Mouse (Mus musculus): ENCODE data around the gene Vwa2. TPM values are rescaled to one million over a fixed set of nuclear protein-coding genes. Genes with fewer than 3 reads are reported as not detected.

Gene Vwa2
- polyA plus RNA-seq, 1 experiment from 2014 or later = 0.25 TPM

DNA sequence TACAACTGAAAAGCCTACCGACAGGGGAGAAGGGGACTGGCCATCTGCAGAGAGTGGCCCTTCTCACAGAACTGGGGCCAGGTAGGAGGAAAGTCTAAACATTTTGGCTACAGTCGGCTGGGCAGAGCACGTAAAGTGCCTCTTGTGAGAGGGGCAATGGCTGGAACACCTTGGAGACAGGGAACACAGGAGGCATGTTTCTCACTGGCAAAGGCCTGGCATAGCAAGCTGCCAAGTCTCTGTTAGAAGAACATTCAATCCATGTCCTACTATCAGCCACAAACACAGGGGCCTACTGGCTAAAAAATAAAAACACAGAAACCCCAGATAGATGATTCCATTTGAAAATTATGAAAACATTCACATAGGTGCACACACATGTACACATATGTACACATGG, 72.7 kb downstream of the Vwa2 start:
- ATAC-seq (replicated peaks; ENCODE audit: extremely low read depth, insufficient read depth, low FRiP score) = no peak
- no peak overlapping the region for H3K4me3 ChIP-seq (ENCODE audit: low read length)
- H3K9ac ChIP-seq (ENCODE audit: low read length) = no peak overlapping the region
- no peaks in the 10 kb centered on the region for H3K36me3 ChIP-seq (ENCODE audit: control insufficient read depth, insufficient read depth)
- H3K27ac ChIP-seq (ENCODE audit: low read length) = no peak overlapping the region
- no peak overlapping the region for H3K4me2 ChIP-seq (ENCODE audit: low read depth, low read length)
- H3K27me3 ChIP-seq (ENCODE audit: control insufficient read depth, insufficient read depth, low read length) = no peaks in the 10 kb centered on the region
- 87% methylated on average over 3 of the region's 3 CpGs for WGBS
- no peaks in the 10 kb centered on the region for H3K9me3 ChIP-seq (replicated peaks; ENCODE audit: control insufficient read depth, low read length)
- H3K4me1 ChIP-seq (ENCODE audit: control insufficient read depth, insufficient read depth, low read length) = no peaks in the 10 kb centered on the region

DNA sequence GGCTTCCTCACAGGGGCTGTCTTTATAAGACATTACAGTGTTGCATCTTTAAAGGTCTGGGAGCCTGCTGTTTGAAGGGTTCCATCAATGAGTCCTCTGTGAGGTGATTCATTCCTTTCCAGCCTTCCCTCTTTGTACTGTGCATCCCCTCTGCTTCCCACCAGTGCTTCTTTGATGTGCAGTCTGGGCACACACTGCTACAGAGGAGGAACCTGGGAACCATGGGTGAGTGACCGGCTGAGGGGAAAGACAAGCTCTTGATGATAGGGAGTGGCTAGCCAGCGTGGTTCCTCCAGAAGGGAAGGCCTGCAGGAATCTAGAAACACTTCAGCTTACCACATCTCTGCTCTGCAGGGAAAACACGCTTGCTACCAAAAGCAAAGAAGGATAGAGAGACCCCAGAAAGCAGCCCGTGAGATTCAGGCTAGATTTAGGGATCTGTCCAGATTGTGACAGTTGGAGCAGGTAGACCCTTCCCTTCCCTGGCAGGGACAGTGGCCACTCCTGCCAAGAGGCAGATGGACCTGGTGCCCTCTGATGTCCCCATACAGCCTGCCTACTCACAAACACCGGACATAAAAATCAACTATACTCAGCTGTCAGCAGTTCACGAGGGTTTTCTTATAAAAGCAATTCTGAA, 74.0 kb downstream of the Vwa2 start:
- Histone ChIP-seq H3K9ac (ENCODE audit: low read length) (no peak overlapping the region), H3K4me3 (ENCODE audit: low read length) (no peak overlapping the region), H3K27ac (ENCODE audit: low read length) (no peak overlapping the region), H3K9me3 (replicated peaks; ENCODE audit: control insufficient read depth, low read length) (no peaks in the 10 kb centered on the region), H3K4me1 (ENCODE audit: control insufficient read depth, insufficient read depth, low read length) (no peaks in the 10 kb centered on the region), H3K36me3 (ENCODE audit: control insufficient read depth, insufficient read depth) (no peaks in the 10 kb centered on the region), H3K4me2 (ENCODE audit: low read depth, low read length) (no peak overlapping the region), H3K27me3 (ENCODE audit: control insufficient read depth, insufficient read depth, low read length) (no peaks in the 10 kb centered on the region)
- WGBS = 62% methylated on average over 6 of the region's 6 CpGs
- no peak for ATAC-seq (replicated peaks; ENCODE audit: extremely low read depth, insufficient read depth, low FRiP score)

DNA sequence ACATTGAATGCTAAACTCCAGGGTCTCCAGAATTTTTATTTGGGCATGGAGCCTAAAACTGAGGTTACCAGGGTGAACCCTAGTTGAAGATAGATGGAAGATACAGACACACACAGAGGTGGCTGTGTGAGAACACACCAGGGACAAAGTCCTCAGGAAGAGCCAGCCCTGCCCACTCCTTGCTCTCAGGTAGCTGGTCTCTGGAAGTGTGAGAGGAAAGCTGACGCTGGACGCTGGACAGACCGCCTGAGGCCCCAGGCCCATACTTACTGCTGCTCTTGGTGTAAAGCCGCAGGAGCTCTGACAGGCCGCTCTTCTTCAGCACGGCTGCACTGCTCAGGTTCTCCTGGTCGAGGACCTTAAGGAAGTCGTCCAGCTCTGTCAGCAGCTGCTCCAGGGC, 75.8 kb downstream of the Vwa2 start:
- WGBS = 54% methylated on average over 8 of the region's 8 CpGs

DNA sequence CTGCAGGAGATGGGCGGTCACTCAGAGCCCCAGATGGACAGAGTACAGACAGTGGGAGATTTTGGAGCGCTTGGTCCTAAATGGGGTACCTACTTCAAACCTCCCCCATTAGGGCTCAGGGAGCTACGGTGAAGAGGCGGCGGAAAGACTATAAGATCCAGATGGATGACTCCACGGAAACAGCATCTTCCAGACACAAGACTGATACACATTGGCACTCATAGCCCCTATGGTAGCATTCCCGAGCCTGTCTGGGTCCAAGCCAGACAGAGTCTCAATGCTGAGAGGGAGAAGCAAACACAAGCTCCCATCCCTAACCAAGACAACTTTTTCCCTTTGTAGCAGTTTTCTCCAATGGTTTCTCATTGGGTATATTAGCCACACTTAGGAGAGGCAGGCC, 76.8 kb downstream of the Vwa2 start:
- Histone ChIP-seq H3K9me3 (replicated peaks; ENCODE audit: control insufficient read depth, low read length) (no peaks in the 10 kb centered on the region), H3K9ac (ENCODE audit: low read length) (no peak overlapping the region), H3K27ac (ENCODE audit: low read length) (no peak overlapping the region), H3K4me1 (ENCODE audit: control insufficient read depth, insufficient read depth, low read length) (no peaks in the 10 kb centered on the region), H3K4me3 (ENCODE audit: low read length) (no peak overlapping the region), H3K4me2 (ENCODE audit: low read depth, low read length) (no peak overlapping the region), H3K27me3 (ENCODE audit: control insufficient read depth, insufficient read depth, low read length) (no peaks in the 10 kb centered on the region), H3K36me3 (ENCODE audit: control insufficient read depth, insufficient read depth) (no peaks in the 10 kb centered on the region)
- WGBS = 85% methylated on average over 7 of the region's 7 CpGs
- no peak for ATAC-seq (replicated peaks; ENCODE audit: extremely low read depth, insufficient read depth, low FRiP score)

More for the DNA sequence above, 75.8 kb downstream of the Vwa2 start:
- ATAC-seq (replicated peaks; ENCODE audit: extremely low read depth, insufficient read depth, low FRiP score) = no peak
- Histone ChIP-seq H3K27ac (ENCODE audit: low read length) (no peak overlapping the region), H3K36me3 (ENCODE audit: control insufficient read depth, insufficient read depth) (no peaks in the 10 kb centered on the region), H3K4me1 (ENCODE audit: control insufficient read depth, insufficient read depth, low read length) (no peaks in the 10 kb centered on the region), H3K4me2 (ENCODE audit: low read depth, low read length) (no peak overlapping the region), H3K4me3 (ENCODE audit: low read length) (no peak overlapping the region), H3K9me3 (replicated peaks; ENCODE audit: control insufficient read depth, low read length) (no peaks in the 10 kb centered on the region), H3K27me3 (ENCODE audit: control insufficient read depth, insufficient read depth, low read length) (no peaks in the 10 kb centered on the region), H3K9ac (ENCODE audit: low read length) (no peak overlapping the region)

DNA sequence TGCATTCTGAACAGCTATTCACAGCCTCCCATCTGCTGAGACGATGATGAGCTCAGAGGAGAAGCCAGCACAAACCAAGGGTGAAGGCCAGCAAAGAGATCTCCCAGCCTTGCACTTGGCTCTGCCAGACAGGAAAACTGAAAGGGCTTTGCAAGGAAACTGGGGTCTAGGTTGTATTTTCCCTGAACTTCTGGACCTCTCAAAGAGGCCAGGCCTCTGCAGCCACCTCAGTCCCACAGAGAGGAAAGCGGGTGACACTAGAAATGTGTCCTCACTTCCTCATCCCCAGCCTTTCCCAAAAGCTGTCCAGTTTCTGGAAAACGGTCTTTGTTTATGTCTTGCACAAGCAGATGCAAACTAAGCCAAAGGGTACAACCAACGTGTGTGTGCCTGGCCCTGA, 79.8 kb downstream of the Vwa2 start:
- Histone ChIP-seq H3K4me2 (ENCODE audit: low read depth, low read length) (no peak overlapping the region), H3K9ac (ENCODE audit: low read length) (no peak overlapping the region), H3K9me3 (replicated peaks; ENCODE audit: control insufficient read depth, low read length) (no peaks in the 10 kb centered on the region), H3K4me3 (ENCODE audit: low read length) (no peak overlapping the region), H3K36me3 (ENCODE audit: control insufficient read depth, insufficient read depth) (no peaks in the 10 kb centered on the region), H3K4me1 (ENCODE audit: control insufficient read depth, insufficient read depth, low read length) (peaks cover under 1% of the 10 kb centered on the region; the same call in 1 of the 2 replicates), H3K27me3 (ENCODE audit: control insufficient read depth, insufficient read depth, low read length) (no peaks in the 10 kb centered on the region), H3K27ac (ENCODE audit: low read length) (no peak overlapping the region)
- no peak for ATAC-seq (replicated peaks; ENCODE audit: extremely low read depth, insufficient read depth, low FRiP score)
- WGBS = 67% methylated on average over 4 of the region's 4 CpGs

DNA sequence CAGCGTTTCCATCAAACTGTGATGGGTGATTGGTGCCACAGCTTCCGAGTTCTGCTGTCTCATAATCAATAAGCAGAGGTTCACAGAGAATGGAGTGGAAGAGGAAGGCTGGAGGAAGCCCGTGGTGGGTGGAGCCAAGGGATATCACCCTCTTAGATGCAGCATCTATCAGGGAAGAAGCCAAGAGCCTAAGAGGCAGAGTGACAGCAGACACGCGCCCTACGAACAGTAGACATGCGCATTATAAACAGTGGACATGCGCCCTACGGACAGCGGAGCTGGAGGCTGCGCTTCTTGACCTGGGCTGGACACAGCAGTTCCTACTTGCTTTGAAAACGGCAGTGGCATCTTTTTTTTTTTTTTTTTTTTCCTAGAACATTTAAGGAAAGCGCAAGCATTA, 80.8 kb downstream of the Vwa2 start:
- no peak overlapping the region for H3K27ac ChIP-seq (ENCODE audit: low read length)
- WGBS = 84% methylated on average over 13 of the region's 13 CpGs
- ATAC-seq (replicated peaks; ENCODE audit: extremely low read depth, insufficient read depth, low FRiP score) = no peak

DNA sequence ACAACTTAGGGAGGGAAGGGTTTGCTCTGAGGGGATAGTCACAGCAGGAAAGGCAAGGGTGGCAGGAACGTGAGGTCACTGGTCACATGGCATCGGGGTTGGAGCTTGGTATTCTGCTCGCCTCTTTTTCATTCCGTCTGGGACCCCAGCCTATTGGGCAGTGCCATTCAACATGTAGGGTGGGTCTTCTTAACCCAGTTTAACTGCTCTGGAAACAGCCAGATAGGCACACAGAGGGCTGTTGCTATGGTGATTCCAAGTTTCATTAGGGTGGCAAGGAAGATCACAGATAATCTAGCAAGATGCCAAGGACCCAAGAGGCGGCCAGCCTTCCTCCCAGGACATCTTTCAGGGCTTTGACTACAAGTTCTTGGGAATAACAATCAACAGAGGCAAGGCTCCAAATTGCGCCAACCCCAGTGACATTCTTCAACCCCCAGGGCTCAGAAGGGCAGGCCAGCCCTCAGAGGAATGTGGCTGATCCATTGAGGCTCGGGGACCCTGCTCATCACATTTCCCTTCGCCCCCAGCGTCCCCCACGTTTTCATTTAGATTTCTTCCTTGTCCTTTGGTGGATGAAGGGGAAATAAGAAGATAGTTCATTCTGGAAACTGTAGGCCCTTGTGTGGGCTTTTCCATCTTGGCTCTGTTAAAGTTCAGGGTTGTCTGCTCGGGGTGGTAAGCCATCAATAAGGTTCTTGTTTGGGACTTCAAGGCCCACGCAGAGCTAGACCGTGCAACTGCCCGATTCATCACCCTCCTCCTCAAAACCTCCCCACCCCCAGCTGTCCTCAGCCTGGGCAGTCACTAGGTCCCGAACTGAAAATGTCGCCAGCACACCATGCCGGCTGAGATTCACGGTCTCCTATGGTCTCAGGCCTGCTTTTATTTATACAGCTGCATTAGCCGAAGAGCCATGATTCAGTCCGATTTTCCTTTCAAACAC, 81.8 kb downstream of the Vwa2 start:
- no peak for ATAC-seq (replicated peaks; ENCODE audit: extremely low read depth, insufficient read depth, low FRiP score)

More for the DNA sequence above, 80.8 kb downstream of the Vwa2 start:
- Histone ChIP-seq H3K4me2 (ENCODE audit: low read depth, low read length) (no peak overlapping the region), H3K27me3 (ENCODE audit: control insufficient read depth, insufficient read depth, low read length) (no peaks in the 10 kb centered on the region), H3K9ac (ENCODE audit: low read length) (no peak overlapping the region), H3K4me1 (ENCODE audit: control insufficient read depth, insufficient read depth, low read length) (peaks cover 5% of the 10 kb centered on the region; the same call in 1 of the 2 replicates), H3K4me3 (ENCODE audit: low read length) (no peak overlapping the region), H3K9me3 (replicated peaks; ENCODE audit: control insufficient read depth, low read length) (no peaks in the 10 kb centered on the region), H3K36me3 (ENCODE audit: control insufficient read depth, insufficient read depth) (no peaks in the 10 kb centered on the region)

DNA sequence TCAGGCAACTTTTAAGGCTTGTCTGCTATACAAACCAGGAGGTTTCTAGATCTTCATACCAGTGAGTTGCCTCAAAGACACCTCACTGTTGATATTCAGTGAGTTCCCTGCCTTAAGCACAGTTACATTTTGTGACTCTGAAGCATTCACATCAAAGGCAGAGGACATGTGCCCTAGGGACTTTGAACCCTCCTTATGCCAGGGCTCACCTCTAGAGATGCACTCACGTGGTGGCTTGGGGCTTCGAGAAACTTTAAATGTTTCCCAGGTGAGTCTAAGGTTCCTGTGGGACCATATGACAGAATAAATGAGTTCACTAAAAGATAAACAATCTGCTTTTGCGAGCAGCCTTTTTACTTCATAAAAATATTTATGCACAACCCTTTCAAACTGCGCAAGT, 84.0 kb downstream of the Vwa2 start:
- Histone ChIP-seq H3K27me3 (ENCODE audit: control insufficient read depth, insufficient read depth, low read length) (no peaks in the 10 kb centered on the region), H3K4me1 (ENCODE audit: control insufficient read depth, insufficient read depth, low read length) (peaks cover 5% of the 10 kb centered on the region; the same call in 1 of the 2 replicates), H3K9me3 (replicated peaks; ENCODE audit: control insufficient read depth, low read length) (no peaks in the 10 kb centered on the region), H3K27ac (ENCODE audit: low read length) (no peak overlapping the region), H3K4me2 (ENCODE audit: low read depth, low read length) (no peak overlapping the region), H3K36me3 (ENCODE audit: control insufficient read depth, insufficient read depth) (no peaks in the 10 kb centered on the region), H3K4me3 (ENCODE audit: low read length) (no peak overlapping the region), H3K9ac (ENCODE audit: low read length) (no peak overlapping the region)
- no peak for ATAC-seq (replicated peaks; ENCODE audit: extremely low read depth, insufficient read depth, low FRiP score)
- WGBS = 81% methylated on average over 4 of the region's 4 CpGs

More for the DNA sequence above, 81.8 kb downstream of the Vwa2 start:
- Histone ChIP-seq H3K9me3 (replicated peaks; ENCODE audit: control insufficient read depth, low read length) (no peaks in the 10 kb centered on the region), H3K27ac (ENCODE audit: low read length) (no peak overlapping the region), H3K36me3 (ENCODE audit: control insufficient read depth, insufficient read depth) (no peaks in the 10 kb centered on the region), H3K9ac (ENCODE audit: low read length) (no peak overlapping the region), H3K4me3 (ENCODE audit: low read length) (no peak overlapping the region), H3K4me2 (ENCODE audit: low read depth, low read length) (no peak overlapping the region), H3K27me3 (ENCODE audit: control insufficient read depth, insufficient read depth, low read length) (no peaks in the 10 kb centered on the region), H3K4me1 (ENCODE audit: control insufficient read depth, insufficient read depth, low read length) (peaks cover 5% of the 10 kb centered on the region; the same call in 1 of the 2 replicates)
- 81% methylated on average over 20 of the region's 20 CpGs for WGBS

DNA sequence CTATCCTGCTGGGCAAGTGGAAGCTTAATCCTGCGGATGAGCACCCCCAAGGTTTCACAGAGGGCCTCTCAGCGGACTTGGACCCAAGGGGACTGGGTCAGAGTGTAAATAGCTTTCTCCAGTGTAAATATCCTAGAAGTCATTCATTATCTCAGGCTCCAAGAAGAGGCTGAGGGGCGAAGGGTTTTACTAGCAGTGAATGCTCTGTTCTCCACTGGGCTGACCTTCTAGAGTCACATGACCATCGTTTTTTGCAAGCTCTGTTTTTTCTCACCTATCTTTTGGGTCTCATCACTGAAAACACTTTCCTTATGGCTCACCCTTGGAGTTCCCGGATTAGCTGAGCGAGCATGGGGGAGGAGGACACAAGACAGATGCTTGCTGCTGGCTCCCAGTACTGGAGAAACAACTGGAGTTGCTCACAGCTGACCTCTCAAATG, 84.6 kb downstream of the Vwa2 start:
- no peaks in the 10 kb centered on the region for H3K9me3 ChIP-seq (replicated peaks; ENCODE audit: control insufficient read depth, low read length)
- H3K9ac ChIP-seq (ENCODE audit: low read length) = no peak overlapping the region
- peaks cover 5% of the 10 kb centered on the region; the same call in 1 of the 2 replicates for H3K4me1 ChIP-seq (ENCODE audit: control insufficient read depth, insufficient read depth, low read length)
- no peaks in the 10 kb centered on the region for H3K27me3 ChIP-seq (ENCODE audit: control insufficient read depth, insufficient read depth, low read length)
- ATAC-seq (replicated peaks; ENCODE audit: extremely low read depth, insufficient read depth, low FRiP score) = no peak
- 56% methylated on average over 6 of the region's 6 CpGs for WGBS
- no peak overlapping the region for H3K4me2 ChIP-seq (ENCODE audit: low read depth, low read length)
- H3K36me3 ChIP-seq (ENCODE audit: control insufficient read depth, insufficient read depth) = no peaks in the 10 kb centered on the region
- H3K4me3 ChIP-seq (ENCODE audit: low read length) = no peak overlapping the region
- no peak overlapping the region for H3K27ac ChIP-seq (ENCODE audit: low read length)

Data from heart, embryonic 16.5 days (tissue).